Mouse (Mus musculus) adipocyte (in vitro differentiated cells): Measurements from ENCODE around the gene Col24a1.
A peak's percentile ranks its signal among the peaks of the same experiment; 100 is the strongest.
"Not testable (repeated sequence)": the region's sequence is repeated elsewhere in the genome, so short reads cannot be mapped to it uniquely, and the experiment has no call there.

ENCODE experiments used
- DNase-seq: peaks from one replicate; pipeline ENCODE4 v3.0.0-alpha.2; 2016; ENCODE audit warnings: low spot score

Gene Col24a1

GRCm38 (mm10) chr3:145353951-145354350 lies 61.7 kb downstream of the Col24a1 start:
- DNase-seq, result no peak

GRCm38 (mm10) chr3:145356865-145357487 lies 64.7 kb downstream of the Col24a1 start:
- no peak for DNase-seq

GRCm38 (mm10) chr3:145365227-145365626 lies 73.0 kb downstream of the Col24a1 start:
- peak; percentile 8 for DNase-seq

GRCm38 (mm10) chr3:145367176-145367717 lies 75.0 kb downstream of the Col24a1 start:
- no peak for DNase-seq

GRCm38 (mm10) chr3:145376298-145376697 lies 84.0 kb downstream of the Col24a1 start:
- no peak for DNase-seq

GRCm38 (mm10) chr3:145383095-145383494 lies 90.8 kb downstream of the Col24a1 start:
- DNase-seq, result no peak

GRCm38 (mm10) chr3:145386434-145386833 lies 94.2 kb downstream of the Col24a1 start:
- no peak for DNase-seq

GRCm38 (mm10) chr3:145390681-145391080 lies 98.4 kb downstream of the Col24a1 start:
- no peak for DNase-seq

- DNase-seq, result no peak
These were observed 99.9 kb downstream of the Col24a1 start for GRCm38 (mm10) chr3:145391986-145392659.

GRCm38 (mm10) chr3:145399173-145399572 lies 106.9 kb downstream of the Col24a1 start:
- DNase-seq, result no peak

- no peak for DNase-seq
These were observed 110.0 kb downstream of the Col24a1 start for GRCm38 (mm10) chr3:145402257-145402656.

- no peak for DNase-seq
These were observed 110.7 kb downstream of the Col24a1 start for GRCm38 (mm10) chr3:145402994-145403393.

GRCm38 (mm10) chr3:145408045-145408444 lies 115.8 kb downstream of the Col24a1 start:
- peak; percentile 14 for DNase-seq

GRCm38 (mm10) chr3:145412137-145412536 lies 119.9 kb downstream of the Col24a1 start:
- peak; percentile 8 for DNase-seq

GRCm38 (mm10) chr3:145414362-145414761 lies 122.1 kb downstream of the Col24a1 start:
- no peak for DNase-seq

GRCm38 (mm10) chr3:145417809-145418208 lies 125.5 kb downstream of the Col24a1 start:
- DNase-seq, result peak; percentile 7

GRCm38 (mm10) chr3:145420421-145420820 lies 128.1 kb downstream of the Col24a1 start:
- no peak for DNase-seq

- DNase-seq, result no peak
These were observed 129.8 kb downstream of the Col24a1 start for GRCm38 (mm10) chr3:145422044-145422443.

- DNase-seq, result no peak
These were observed 146.1 kb downstream of the Col24a1 start for GRCm38 (mm10) chr3:145438352-145438751.

- no peak for DNase-seq
These were observed 146.8 kb downstream of the Col24a1 start for GRCm38 (mm10) chr3:145439086-145439485.

GRCm38 (mm10) chr3:145440993-145441392 lies 148.7 kb downstream of the Col24a1 start:
- DNase-seq, result no peak

GRCm38 (mm10) chr3:145442268-145442667 lies 150.0 kb downstream of the Col24a1 start:
- DNase-seq, result peak; percentile 12

- DNase-seq, result not testable (repeated sequence)
These were observed 150.9 kb downstream of the Col24a1 start for GRCm38 (mm10) chr3:145443167-145443566.
